Mouse (Mus musculus) kidney, adult 2 months (tissue): ENCODE results near the gene Cenpl. TPM values are rescaled to one million over a fixed set of nuclear protein-coding genes. Genes with fewer than 3 reads are reported as not detected.

ENCODE experiments used
- DNase-seq: peaks from one replicate; pipeline ENCODE4 v3.0.0; 2021
- H3K27ac ChIP-seq: fragments of 200-500 bp; 2 replicates; pipeline ENCODE4 v1.5.1; 2012; ENCODE audit warnings: low read depth, low read length, control low read depth, inconsistent platforms; ENCODE audit not compliant: insufficient read depth
- H3K27me3 ChIP-seq: fragments of 200-500 bp; replicated peaks from 2 replicates; pipeline ENCODE4 v1.6.1; 2012; ENCODE audit warnings: mild to moderate bottlenecking, moderate library complexity, low read length, inconsistent platforms; ENCODE audit not compliant: control insufficient read depth, insufficient read depth
- H3K36me3 ChIP-seq: fragments of 200-500 bp; 2 replicates; pipeline ENCODE4 v1.6.1; 2012; ENCODE audit warnings: mild to moderate bottlenecking, moderate library complexity, low read length, inconsistent platforms; ENCODE audit not compliant: control insufficient read depth, insufficient read depth
- H3K4me1 ChIP-seq: fragments of 200-500 bp; 2 replicates; pipeline ENCODE4 v1.6.1; 2011; ENCODE audit warnings: low read length; ENCODE audit not compliant: control insufficient read depth, insufficient read depth
- H3K4me3 ChIP-seq: fragments of 200-500 bp; 2 replicates; pipeline ENCODE4 v1.5.1; 2011; ENCODE audit warnings: mild to moderate bottlenecking, low read depth, low read length, control low read depth; ENCODE audit not compliant: insufficient read depth
- CTCF ChIP-seq: fragments of 200-500 bp; conservative IDR thresholded peaks from 2 replicates; pipeline ENCODE4 v1.5.1; 2011; ENCODE audit warnings: low read depth, mild to moderate bottlenecking, control low read depth, low read length, moderate library complexity, mixed read lengths; ENCODE audit not compliant: insufficient read depth, insufficient read length
- POLR2A ChIP-seq: fragments of 200-500 bp; IDR thresholded peaks from one replicate; pipeline ENCODE4 v1.6.1; 2011; ENCODE audit warnings: low read depth, low read length, control low read depth
- WGBS: fragments of 180-500 bp; shearing (Covaris S2); methylation state at CpG from one replicate; pipeline ENCODE4 v1.1.7; 2018; 5-methylcytosine and 5-hydroxymethylcytosine counted together
- polyA plus RNA-seq: library from polyadenylated mRNA; depleted of rRNA; stranded (reverse); fragments of >200 nt; gene quantifications from 2 replicates; pipeline ENCODE4 v1.2.3, GENCODE M21; 2012; rRNA removed

The Cenpl gene
- polyA plus RNA-seq, 1 experiment: 1.6 TPM

DNA sequence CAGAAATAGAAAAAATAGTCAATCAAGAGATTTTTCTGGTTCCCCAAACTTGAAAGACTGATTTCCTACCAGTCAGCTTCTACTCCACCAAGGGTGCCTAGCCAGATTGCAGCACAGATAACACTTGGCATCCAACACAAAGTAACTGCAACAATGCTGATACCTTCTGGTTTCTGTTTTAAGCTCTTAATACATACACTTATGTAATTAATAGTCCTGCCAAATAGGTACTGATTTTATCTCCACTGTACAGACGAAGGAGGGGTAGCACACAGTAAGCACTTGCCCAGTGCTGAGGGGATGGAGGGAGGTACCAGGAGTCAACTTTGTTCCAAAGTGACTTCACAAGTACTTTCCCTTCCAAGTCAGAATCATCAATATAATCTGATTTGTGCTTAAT is 33.3 kb downstream of the Cenpl start:
- Histone ChIP-seq H3K36me3 (peaks cover 2% of the 10 kb centered on the region; the same call in 1 of the 2 replicates), H3K4me3 (no peak overlapping the region), H3K4me1 (no peaks in the 10 kb centered on the region), H3K27ac (no peak overlapping the region), H3K27me3 (no peaks in the 10 kb centered on the region)
- DNase-seq: no peak
- TF ChIP-seq CTCF: no peak
- TF ChIP-seq POLR2A: no peak
- 76% methylated on average over 1 of the region's 1 CpGs for WGBS

GRCm38 (mm10) chr1:161109216-161109615 is 38.7 kb downstream of the Cenpl start:
- no peak for TF ChIP-seq POLR2A
- TF ChIP-seq CTCF: no peak
- H3K27me3 ChIP-seq: no peaks in the 10 kb centered on the region
- H3K36me3 ChIP-seq: peaks cover 2% of the 10 kb centered on the region; the same call in 1 of the 2 replicates
- peak; percentile 68 for DNase-seq
- no peaks in the 10 kb centered on the region for H3K4me1 ChIP-seq
- no peak overlapping the region for H3K4me3 ChIP-seq
- H3K27ac ChIP-seq: no peak overlapping the region
- 68% methylated on average over 8 of the region's 8 CpGs for WGBS

DNA sequence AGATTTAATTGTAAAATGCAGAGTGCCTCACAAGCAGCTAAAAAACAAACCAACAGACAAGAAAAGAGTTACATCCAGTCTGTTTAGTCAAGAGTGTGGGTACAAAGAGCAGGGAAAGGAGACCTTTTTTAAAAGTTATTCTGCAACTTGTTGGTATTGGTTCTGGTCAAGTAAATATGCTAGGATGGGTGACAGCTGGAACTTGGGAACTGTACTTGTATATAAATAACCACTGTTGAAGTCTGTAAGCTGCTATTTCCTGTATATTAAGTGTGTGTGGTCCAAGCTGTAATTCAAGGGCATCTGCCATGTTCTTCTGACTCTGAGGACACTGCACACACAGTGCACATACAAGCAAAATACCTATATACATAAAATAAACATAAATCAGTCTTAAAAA is 44.1 kb downstream of the Cenpl start:
- H3K27me3 ChIP-seq: no peaks in the 10 kb centered on the region
- no peak for TF ChIP-seq CTCF
- no peak for TF ChIP-seq POLR2A
- H3K36me3 ChIP-seq: no peaks in the 10 kb centered on the region
- peak overlapping the region; percentile 31; the same call in 1 of the 2 replicates for H3K27ac ChIP-seq
- H3K4me1 ChIP-seq: peaks cover 8% of the 10 kb centered on the region
- H3K4me3 ChIP-seq: no peak overlapping the region
- DNase-seq: peak; percentile 51

- Histone ChIP-seq H3K27ac (peak overlapping the region; percentile 95), H3K36me3 (no peaks in the 10 kb centered on the region), H3K4me3 (no peak overlapping the region), H3K4me1 (peaks cover 10% of the 10 kb centered on the region; the same call in 1 of the 2 replicates), H3K27me3 (no peaks in the 10 kb centered on the region)
- TF ChIP-seq CTCF (no peak), POLR2A (no peak)
- WGBS: 60% methylated on average over 10 of the region's 10 CpGs
- peak; percentile 82 for DNase-seq
Measured at GRCm38 (mm10) chr1:161122661-161123418, 52.3 kb downstream of the Cenpl start.

DNA sequence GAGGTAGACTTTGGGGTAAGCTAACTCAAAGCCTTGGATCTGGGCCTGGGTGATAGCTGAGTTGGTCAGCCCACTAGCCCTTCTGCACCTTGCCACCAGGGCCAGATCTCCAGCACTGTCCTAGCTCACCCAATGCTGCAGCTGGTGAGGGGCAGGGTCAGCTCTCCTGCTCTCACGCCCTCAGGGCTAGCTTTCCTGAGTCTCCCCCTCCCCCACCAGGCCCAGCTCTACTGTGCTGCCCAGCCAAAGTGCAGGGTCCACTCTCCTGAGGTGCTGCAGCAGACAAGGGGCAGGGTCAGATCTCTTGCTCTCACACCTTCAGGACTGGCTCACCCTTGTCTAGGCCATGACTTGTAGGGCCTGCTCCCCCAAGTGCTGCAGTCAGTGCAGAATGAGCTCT is 55.9 kb downstream of the Cenpl start:
- Histone ChIP-seq H3K4me1 (peaks cover 13% of the 10 kb centered on the region; the same call in 1 of the 2 replicates), H3K36me3 (no peaks in the 10 kb centered on the region), H3K4me3 (no peak overlapping the region), H3K27ac (peak overlapping the region; percentile 67; the same call in 1 of the 2 replicates), H3K27me3 (no peaks in the 10 kb centered on the region)
- TF ChIP-seq CTCF (no peak), POLR2A (no peak)
- peak; percentile 89 for DNase-seq
- WGBS: 76% methylated on average over 1 of the region's 1 CpGs

- Histone ChIP-seq H3K4me3 (peak within 1 kb of the TSS; percentile 80), H3K27me3 (no peaks in the 10 kb centered on the region), H3K27ac (peak within 1 kb of the TSS; percentile 78), H3K36me3 (no peaks in the 10 kb centered on the region), H3K4me1 (peaks cover 13% of the 10 kb centered on the region; the same call in 1 of the 2 replicates)
- under 1% methylated on average over 41 of the region's 41 CpGs for WGBS
- peak; percentile 97 for DNase-seq
- peak; percentile 73 for TF ChIP-seq POLR2A
- no peak for TF ChIP-seq CTCF
Measured at GRCm38 (mm10) chr1:161130726-161131664, 60.5 kb downstream of the Cenpl start, which contains the start of gene Klhl20. Gene Klhl20, minus strand, starts transcription at chr1:161131511.

Other genes with a start within 250 kb of the Cenpl start
- gene Rc3h1, start 164.3 kb upstream of the Cenpl start, polyA plus RNA-seq: 13.5 and 14.9 TPM in 2 replicates
- 2.3 and 3.3 TPM in 2 replicates for gene Serpinc1, start 92.1 kb upstream of the Cenpl start, polyA plus RNA-seq
- 1.7 and 1.8 TPM in 2 replicates for gene Zbtb37, start 35.9 kb upstream of the Cenpl start, polyA plus RNA-seq
- 17.9 and 19.1 TPM in 2 replicates for gene Dars2, start 55 bp upstream of the Cenpl start, polyA plus RNA-seq
- 7.2 and 7.9 TPM in 2 replicates for gene Klhl20, start 60.8 kb downstream of the Cenpl start, polyA plus RNA-seq
- 1.2 and 1.5 TPM in 2 replicates for gene Ankrd45, start 72.0 kb downstream of the Cenpl start, polyA plus RNA-seq
- not detected in 2 replicates for gene Tex50, start 88.6 kb downstream of the Cenpl start, polyA plus RNA-seq
- 116 and 186 TPM in 2 replicates for gene Prdx6, start 180.5 kb downstream of the Cenpl start, polyA plus RNA-seq